Mouse (Mus musculus) common myeloid progenitor, adult 5-6 weeks (primary cell): Measurements from ENCODE around the gene Notch1. TPM values are rescaled to one million over a fixed set of nuclear protein-coding genes. Genes with fewer than 3 reads are reported as not detected.
A peak's percentile ranks its signal among the peaks of the same experiment; 100 is the strongest.

ENCODE experiments used
- ATAC-seq: replicated peaks from 2 replicates; pipeline ENCODE4 v1.8.0; 2016; ENCODE audit warnings: low read depth, mild to moderate bottlenecking, moderate TSS enrichment, inconsistent platforms; ENCODE audit not compliant: poor library complexity, severe bottlenecking
- total RNA-seq: library from RNA; stranded (forward); fragments of 200-1000, 187-1606 nt; gene quantifications from 2 replicates; pipeline ENCODE4 v1.2.3, GENCODE M21; 2017

The Notch1 gene
- total RNA-seq, 1 experiment from 2014 or later: 13.7 TPM

DNA sequence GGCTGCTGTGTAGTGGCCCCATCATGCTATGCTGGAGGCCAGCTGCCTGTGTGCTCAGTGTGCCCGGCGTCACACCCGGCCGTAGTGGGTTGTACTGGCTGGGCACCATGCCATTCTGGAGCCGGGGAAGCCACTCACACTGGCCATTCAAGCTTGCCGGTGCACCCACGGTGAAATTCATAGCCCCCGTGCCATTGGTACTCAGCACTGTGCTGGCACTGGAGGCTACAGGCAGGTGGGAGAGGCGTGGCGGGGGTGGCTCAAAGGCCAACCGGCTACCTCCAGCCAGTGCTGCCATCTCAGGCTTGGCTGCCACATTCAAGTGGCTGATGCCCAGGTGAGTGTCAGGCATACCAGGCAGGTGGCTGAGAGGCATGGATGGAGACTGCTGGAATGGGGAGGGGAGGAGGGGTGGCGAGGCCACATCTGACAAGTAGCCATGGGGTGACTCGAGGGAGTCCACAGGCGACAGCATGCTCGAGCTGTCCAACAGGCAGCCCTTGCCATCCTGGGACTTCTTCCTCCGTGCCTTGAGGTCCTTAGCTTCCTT lies 56.3 kb downstream of the Notch1 start:
- ATAC-seq: no peak

- ATAC-seq: no peak
Measured at GRCm38 (mm10) chr2:26459478-26459877, 57.0 kb downstream of the Notch1 start.

GRCm38 (mm10) chr2:26458402-26459124 lies 57.9 kb downstream of the Notch1 start:
- ATAC-seq: no peak

- ATAC-seq: no peak
Measured at GRCm38 (mm10) chr2:26449121-26450060, 67.1 kb downstream of the Notch1 start.

DNA sequence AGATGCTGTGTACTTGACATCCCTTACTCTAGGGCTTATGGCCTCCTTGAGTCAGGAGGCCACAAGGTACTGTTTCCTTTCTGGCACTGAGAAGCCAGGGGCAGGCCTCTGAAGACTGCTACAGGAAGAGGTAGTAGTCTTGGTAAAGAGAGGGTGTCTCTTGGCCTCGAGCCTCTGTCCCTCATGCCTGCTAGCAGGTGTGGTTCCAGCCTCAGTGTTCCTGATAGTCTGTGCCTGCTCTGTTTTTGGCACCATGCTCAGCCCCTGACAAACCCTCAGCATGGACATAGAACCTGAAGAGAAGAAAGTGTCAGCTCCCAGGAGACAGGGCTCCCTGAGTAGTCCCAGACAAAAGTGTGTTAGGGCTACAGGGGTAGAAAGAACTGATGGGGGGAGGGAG lies 69.0 kb downstream of the Notch1 start:
- ATAC-seq: no peak

- ATAC-seq: no peak
Measured at GRCm38 (mm10) chr2:26446671-26447070, 69.8 kb downstream of the Notch1 start.

GRCm38 (mm10) chr2:26445666-26446445 lies 70.6 kb downstream of the Notch1 start:
- peak; percentile 77 for ATAC-seq

DNA sequence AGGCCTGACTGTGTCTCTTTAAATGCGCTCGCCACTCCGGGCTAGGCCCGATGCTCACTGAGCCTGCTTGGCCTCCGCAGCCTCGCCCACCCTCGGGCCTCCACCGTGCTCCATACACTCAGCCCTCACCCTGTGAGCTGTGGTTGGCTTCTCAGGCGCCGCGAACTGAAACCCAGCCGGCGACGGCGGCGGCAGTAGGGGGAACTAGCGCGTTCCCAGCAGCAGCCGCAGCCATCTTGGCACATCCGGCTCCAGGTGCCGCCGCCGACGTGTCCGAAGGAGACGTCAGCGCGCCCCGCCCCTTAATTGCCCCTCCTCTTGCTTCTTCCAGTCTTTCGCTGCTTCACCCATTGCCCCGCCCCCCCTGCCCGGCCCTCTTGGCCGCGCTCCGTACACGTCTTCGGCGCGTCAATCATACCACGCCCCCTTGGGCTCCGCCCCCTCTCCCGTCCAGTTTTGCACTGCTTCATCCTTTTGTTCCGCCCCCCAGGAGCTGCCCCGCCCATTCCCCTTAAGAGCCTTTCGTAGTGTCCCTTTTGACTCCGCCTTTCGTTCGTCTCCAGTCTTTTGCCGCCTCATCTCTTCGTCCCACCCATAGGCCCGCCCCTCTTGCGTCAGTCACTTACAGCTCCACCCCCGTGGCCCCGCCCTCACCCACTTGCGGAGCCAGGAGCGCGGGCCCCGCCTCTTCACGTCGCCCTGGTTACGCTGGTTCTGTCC lies 71.4 kb downstream of the Notch1 start, which contains the start of gene Sec16a:
Gene Sec16a (minus strand): TSS at position 271 of the 720 bp plus-strand sequence.
- ATAC-seq: peak; percentile 74

DNA sequence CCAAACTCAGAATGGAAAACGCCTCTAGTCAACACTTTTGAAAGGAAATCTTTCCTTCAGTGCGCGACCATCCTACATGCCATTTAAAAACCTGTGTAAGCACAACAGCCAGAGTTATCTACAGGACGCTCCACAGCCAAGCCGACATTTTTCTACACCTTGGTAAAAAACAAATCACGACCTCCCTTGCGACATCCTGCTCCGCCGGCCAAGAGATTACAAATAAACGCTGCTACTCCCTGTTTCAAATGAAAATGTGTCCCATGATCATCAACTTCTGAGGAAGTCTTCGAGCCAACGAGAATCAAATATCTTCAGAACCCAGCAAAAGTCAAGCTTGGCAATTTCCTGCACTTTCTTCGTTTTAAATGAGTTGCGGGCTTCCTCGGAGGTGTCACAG lies 72.1 kb downstream of the Notch1 start:
- no peak for ATAC-seq

GRCm38 (mm10) chr2:26443876-26444275 lies 72.6 kb downstream of the Notch1 start:
- ATAC-seq: no peak

DNA sequence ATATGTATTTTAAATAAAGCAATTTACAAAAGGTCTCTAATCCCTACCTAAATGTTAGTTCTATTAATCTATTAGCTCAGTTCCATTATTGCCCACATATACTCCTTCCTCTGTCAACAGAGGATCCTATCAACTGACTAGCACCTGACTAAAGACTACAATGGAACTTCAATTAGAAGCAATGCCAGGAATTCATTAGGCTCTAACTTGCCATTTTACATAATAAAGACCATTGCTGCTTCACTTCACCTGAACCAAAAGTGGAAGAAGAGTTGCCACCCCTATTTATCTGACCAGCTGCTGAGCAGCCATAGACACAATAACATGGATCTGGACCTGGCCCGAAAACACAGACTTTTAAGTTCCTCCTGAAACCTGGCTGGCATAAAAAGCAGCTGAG lies 73.6 kb downstream of the Notch1 start:
- ATAC-seq: no peak

GRCm38 (mm10) chr2:26441688-26442087 lies 74.8 kb downstream of the Notch1 start:
- ATAC-seq: no peak

DNA sequence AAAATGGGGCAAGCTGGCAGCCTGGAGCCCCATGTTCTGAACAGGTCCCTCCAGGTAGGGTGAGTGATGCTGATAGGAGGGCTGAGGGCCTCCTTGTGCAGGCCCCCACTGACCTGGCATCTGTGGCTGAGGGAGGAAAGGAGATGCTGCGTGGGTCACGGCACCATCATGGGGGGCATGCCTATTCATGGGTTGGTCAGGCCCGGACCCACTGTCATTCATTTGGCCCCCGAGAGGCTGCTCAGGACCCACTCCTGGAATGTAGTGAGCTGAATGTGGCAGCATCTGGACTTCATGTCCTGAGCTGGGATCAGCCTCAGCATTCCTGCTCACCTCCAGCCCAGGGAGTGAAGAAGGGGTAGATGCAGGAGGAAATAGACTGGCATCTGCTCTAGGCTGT lies 75.2 kb downstream of the Notch1 start:
- ATAC-seq: no peak

DNA sequence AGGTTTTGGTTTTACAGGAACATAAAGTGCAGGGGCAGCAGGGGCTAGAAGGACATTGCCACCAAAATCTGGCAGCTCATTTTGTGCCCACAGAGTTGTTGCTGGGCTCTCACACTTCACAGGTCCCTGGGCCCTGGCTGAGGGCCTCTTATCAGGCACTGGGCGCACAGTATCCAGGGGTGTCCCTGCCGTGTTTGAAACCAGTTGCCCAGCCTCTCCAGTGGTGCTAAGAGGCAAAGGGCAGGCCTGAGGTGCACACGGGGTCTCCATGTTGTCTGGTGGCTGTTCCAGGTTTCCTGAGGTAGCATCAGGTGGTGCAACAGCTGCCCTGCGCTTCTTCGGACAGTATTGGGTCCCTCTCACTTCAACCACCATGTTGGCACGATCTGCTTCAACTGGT lies 76.8 kb downstream of the Notch1 start:
- ATAC-seq: no peak

GRCm38 (mm10) chr2:26438373-26438772 lies 78.1 kb downstream of the Notch1 start:
- no peak for ATAC-seq

GRCm38 (mm10) chr2:26437221-26437620 lies 79.2 kb downstream of the Notch1 start:
- no peak for ATAC-seq

- ATAC-seq: no peak
Measured at GRCm38 (mm10) chr2:26434791-26435572, 81.5 kb downstream of the Notch1 start.

GRCm38 (mm10) chr2:26429851-26430250 lies 86.6 kb downstream of the Notch1 start:
- no peak for ATAC-seq

DNA sequence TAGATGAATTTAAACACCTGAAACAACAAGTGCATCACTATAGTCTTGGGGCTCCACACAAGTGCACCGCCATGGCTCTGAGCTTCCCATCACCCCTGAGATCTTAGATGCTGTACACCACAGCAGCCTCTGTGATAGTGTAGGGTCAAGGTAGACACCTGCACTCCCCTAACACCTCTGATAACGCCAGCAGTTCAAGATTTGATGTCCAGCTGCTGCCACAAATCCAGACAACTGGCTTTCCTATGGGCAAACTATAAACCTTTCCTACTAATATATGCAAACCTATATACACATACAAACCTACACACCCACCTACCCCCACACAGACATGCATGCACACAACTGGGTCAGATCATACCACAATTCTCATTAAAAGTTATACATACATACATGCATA lies 91.9 kb downstream of the Notch1 start:
- ATAC-seq: no peak
